Mouse (Mus musculus): ENCODE data around the gene Ppp1r14a. TPM values are rescaled to one million over a fixed set of nuclear protein-coding genes. Genes with fewer than 3 reads are reported as not detected.

The Ppp1r14a gene
- total and polyA plus RNA-seq, 3 experiments = 3.8 to 7.1 TPM; not detected in 1

DNA sequence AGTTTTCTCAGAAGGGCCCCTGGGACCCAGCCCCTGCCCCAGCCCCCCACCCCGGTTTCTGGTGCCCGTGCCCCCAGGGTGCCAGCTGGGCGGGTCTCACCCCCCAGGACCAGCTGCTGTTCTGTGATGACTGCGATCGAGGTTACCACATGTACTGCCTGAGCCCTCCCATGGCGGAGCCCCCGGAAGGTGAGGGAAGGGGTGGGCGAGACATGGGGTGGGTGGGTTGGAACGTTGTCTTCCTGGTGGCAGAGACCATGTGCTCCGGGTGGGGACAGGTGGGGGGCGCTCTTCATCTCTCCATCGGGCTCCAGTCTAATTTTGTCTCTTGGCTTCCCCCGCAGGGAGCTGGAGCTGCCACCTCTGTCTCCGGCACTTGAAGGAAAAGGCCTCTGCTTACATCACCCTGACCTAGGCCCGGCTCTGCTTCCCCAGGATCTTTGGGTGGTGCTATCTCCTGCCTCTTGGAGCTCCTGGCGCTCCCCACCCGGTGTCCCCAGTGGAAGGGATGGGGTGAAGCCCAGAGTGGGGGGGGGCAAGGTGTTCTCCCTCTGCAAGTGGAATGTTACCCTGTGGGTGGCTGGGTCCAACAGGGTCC, 27.1 kb downstream of the Ppp1r14a start:
- H3K79me2 ChIP-seq (ENCODE audit: control insufficient read depth, insufficient read depth, low read length, poor library complexity) = no peaks in the 10 kb centered on the region
- no peak overlapping the region for H3K27ac ChIP-seq (ENCODE audit: control insufficient read depth, low read depth, low read length)
- DNase-seq (ENCODE audit: low read depth, low spot score) = no peak
- H3K4me3 ChIP-seq (ENCODE audit: control insufficient read depth in 1 of 2, insufficient read depth in 1 of 2, low read depth in 2 of 2, low read length in 2 of 2) = no peak overlapping the region
- H3K27me3 ChIP-seq (ENCODE audit: control insufficient read depth in 1 of 2, insufficient read depth in 2 of 2, low read length in 2 of 2) = no peaks in the 10 kb centered on the region
- no peak for TF ChIP-seq MYC (IDR thresholded peaks at IDR 0.05; ENCODE audit: low read depth, low read length)
- peaks cover 0 to 34% of the 10 kb centered on the region in 2 experiments; a peak in 2 of 4 replicates for H3K36me3 ChIP-seq (ENCODE audit: control insufficient read depth in 1 of 2, insufficient read depth in 2 of 2, low read length in 2 of 2)
- H3K4me1 ChIP-seq (ENCODE audit: control insufficient read depth in 1 of 2, insufficient read depth in 2 of 2, low read length in 2 of 2) = peaks cover 28 to 42% of the 10 kb centered on the region in 2 experiments
- H3K9ac ChIP-seq (ENCODE audit: control insufficient read depth, low read depth, low read length, poor library complexity, severe bottlenecking) = no peak overlapping the region
- no peaks in the 10 kb centered on the region for H3K9me3 ChIP-seq (replicated peaks; ENCODE audit: insufficient read depth, low read length)

- no peak for DNase-seq (ENCODE audit: low read depth, low spot score)
- Histone ChIP-seq H3K9ac (ENCODE audit: control insufficient read depth, low read depth, low read length, poor library complexity, severe bottlenecking) (no peak overlapping the region), H3K27me3 (ENCODE audit: control insufficient read depth in 1 of 2, insufficient read depth in 2 of 2, low read length in 2 of 2) (no peaks in the 10 kb centered on the region), H3K9me3 (replicated peaks; ENCODE audit: insufficient read depth, low read length) (no peaks in the 10 kb centered on the region), H3K4me1 (ENCODE audit: control insufficient read depth in 1 of 2, insufficient read depth in 2 of 2, low read length in 2 of 2) (peaks cover 28 to 42% of the 10 kb centered on the region in 2 experiments), H3K27ac (ENCODE audit: control insufficient read depth, low read depth, low read length) (no peak overlapping the region), H3K36me3 (ENCODE audit: control insufficient read depth in 1 of 2, insufficient read depth in 2 of 2, low read length in 2 of 2) (peaks cover 0 to 34% of the 10 kb centered on the region in 2 experiments; a peak in 2 of 4 replicates), H3K79me2 (ENCODE audit: control insufficient read depth, insufficient read depth, low read length, poor library complexity) (no peaks in the 10 kb centered on the region), H3K4me3 (ENCODE audit: control insufficient read depth in 1 of 2, insufficient read depth in 1 of 2, low read depth in 2 of 2, low read length in 2 of 2) (no peak overlapping the region)
- TF ChIP-seq ZNF384 (IDR thresholded peaks at IDR 0.05; ENCODE audit: low read depth, low read length) (peak; percentile 74), POLR2A (IDR thresholded peaks at IDR 0.05; ENCODE audit: control insufficient read depth in 1 of 2, insufficient read depth in 1 of 2, low read depth in 1 of 2, low read length in 2 of 2, poor library complexity in 1 of 2) (no peak)
Measured at GRCm38 (mm10) chr7:29316976-29317375, 27.9 kb downstream of the Ppp1r14a start.

GRCm38 (mm10) chr7:29317558-29317957, 28.4 kb downstream of the Ppp1r14a start:
- Histone ChIP-seq H3K36me3 (ENCODE audit: control insufficient read depth in 1 of 2, insufficient read depth in 2 of 2, low read length in 2 of 2) (peaks cover 0 to 31% of the 10 kb centered on the region in 2 experiments; a peak in 2 of 4 replicates), H3K79me2 (ENCODE audit: control insufficient read depth, insufficient read depth, low read length, poor library complexity) (no peaks in the 10 kb centered on the region), H3K4me1 (ENCODE audit: control insufficient read depth in 1 of 2, insufficient read depth in 2 of 2, low read length in 2 of 2) (peaks cover 24 to 38% of the 10 kb centered on the region in 2 experiments)

More at GRCm38 (mm10) chr7:29317558-29317957, 28.4 kb downstream of the Ppp1r14a start:
- no peak overlapping the region for H3K27ac ChIP-seq (ENCODE audit: control insufficient read depth, low read depth, low read length)
- H3K9ac ChIP-seq (ENCODE audit: control insufficient read depth, low read depth, low read length, poor library complexity, severe bottlenecking) = peak overlapping the region; percentile 11; the same call in 1 of the 2 replicates
- DNase-seq (ENCODE audit: low read depth, low spot score) = peak; percentile 30
- no peaks in the 10 kb centered on the region for H3K9me3 ChIP-seq (replicated peaks; ENCODE audit: insufficient read depth, low read length)
- no peak overlapping the region for H3K4me3 ChIP-seq (ENCODE audit: control insufficient read depth in 1 of 2, insufficient read depth in 1 of 2, low read depth in 2 of 2, low read length in 2 of 2)
- TF ChIP-seq ELF1 (IDR thresholded peaks at IDR 0.05; ENCODE audit: low read depth, low read length) (no peak), CHD1 (IDR thresholded peaks at IDR 0.05; ENCODE audit: low read depth, low read length) (no peak), RAD21 (IDR thresholded peaks at IDR 0.05; ENCODE audit: low read depth, low read length) (no peak), GABPA (IDR thresholded peaks at IDR 0.05; ENCODE audit: low read depth, low read length) (no peak), MYB (IDR thresholded peaks at IDR 0.05; ENCODE audit: low read depth, low read length) (no peak), CTCF (IDR thresholded peaks at IDR 0.05 in 2 of 3, conservative IDR thresholded peaks at IDR 0.05 in 1 of 3; ENCODE audit: control insufficient read depth in 1 of 3, insufficient read depth in 1 of 3, low read depth in 2 of 3, low read length in 3 of 3, poor library complexity in 1 of 3, severe bottlenecking in 1 of 3) (no peak), ETS1 (IDR thresholded peaks at IDR 0.05; ENCODE audit: low read depth, low read length) (no peak), KAT2A (conservative IDR thresholded peaks at IDR 0.05; ENCODE audit: low read depth, low read length) (no peak), MXI1 (IDR thresholded peaks at IDR 0.05; ENCODE audit: low read depth, low read length) (no peak; the same call in 1 of the 2 replicates)
- no peaks in the 10 kb centered on the region for H3K27me3 ChIP-seq (ENCODE audit: control insufficient read depth in 1 of 2, insufficient read depth in 2 of 2, low read length in 2 of 2)

Data from MEL (cell line).